Mouse (Mus musculus): ENCODE measurements at regions not wholly inside any gene's neighbourhood (a gene's known extent, or its start where the extent isn't known, plus 50 kb on each side); places are given as distances from the start of the nearest gene placed in this dataset.

GRCm38 (mm10) chr5:24237201-24237600 lies 72.4 kb downstream of the Nupl2 start:
- no peak for DNase-seq

GRCm38 (mm10) chr5:24239006-24239405 lies 74.2 kb downstream of the Nupl2 start:
- DNase-seq = no peak

GRCm38 (mm10) chr5:24244211-24244610 lies 79.4 kb downstream of the Nupl2 start:
- no peak for DNase-seq

- DNase-seq = no peak
Measured at GRCm38 (mm10) chr5:24255421-24255820, 90.7 kb downstream of the Nupl2 start.

- peak; percentile 57 to 69 for DNase-seq
Measured at GRCm38 (mm10) chr5:24261098-24261497, 90.3 kb downstream of the Kcnh2 start.

- no peak for DNase-seq
Measured at GRCm38 (mm10) chr5:24262146-24262545, 89.3 kb downstream of the Kcnh2 start.

GRCm38 (mm10) chr5:24264151-24264550 lies 87.3 kb downstream of the Kcnh2 start:
- no peak for DNase-seq

GRCm38 (mm10) chr5:24265431-24265830 lies 86.0 kb downstream of the Kcnh2 start:
- DNase-seq = no peak

- DNase-seq = peak; percentile 69 to 77
Measured at GRCm38 (mm10) chr5:24266344-24267295, 84.8 kb downstream of the Kcnh2 start.
